Mouse (Mus musculus): ENCODE results near the gene Amy1.
"Not testable (repeated sequence)": the region's sequence is repeated elsewhere in the genome, so short reads cannot be mapped to it uniquely, and the experiment has no call there.

The Amy1 gene

DNA sequence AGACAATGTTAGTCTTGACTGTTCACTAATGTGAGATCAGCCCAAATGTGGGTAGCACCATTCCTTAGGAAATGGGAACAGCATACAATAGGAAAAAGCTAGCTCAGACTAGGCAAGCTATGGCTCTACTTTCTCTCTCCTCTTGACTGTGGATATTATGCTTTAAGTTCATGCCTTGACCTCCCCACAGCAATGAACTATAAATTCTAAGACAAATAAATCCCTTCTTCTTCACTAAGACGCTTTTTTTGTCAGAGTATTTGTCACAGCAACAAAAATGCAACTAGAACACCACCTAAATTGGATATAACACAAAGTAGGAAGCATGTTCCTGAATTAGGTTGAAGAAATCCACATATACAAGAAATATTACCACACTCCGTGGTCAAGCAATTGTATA, at the start of gene Amy1:
Amy1 (minus strand) TSS at position 101 of the 400 bp plus-strand sequence.
- DNase-seq: no peak

DNA sequence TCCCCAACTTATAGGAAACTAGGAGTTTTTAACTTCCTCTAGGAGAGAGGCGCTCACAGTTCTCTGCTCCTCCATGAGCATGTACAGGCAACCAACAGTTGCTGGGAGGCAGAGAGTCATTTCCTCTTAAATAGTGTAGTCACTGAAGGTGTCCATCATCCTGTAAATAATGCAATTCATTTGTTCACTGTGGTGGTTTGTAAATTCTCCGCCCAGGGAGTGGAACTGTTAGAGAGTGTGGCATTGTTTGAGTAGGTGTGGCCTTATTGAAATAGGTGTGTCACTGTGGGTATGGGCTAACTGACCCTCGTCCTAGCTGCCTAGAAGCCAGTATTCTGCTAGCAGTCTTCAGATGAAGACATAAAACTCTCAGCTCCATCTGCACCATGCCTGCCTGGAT, 47.8 kb upstream of the Amy1 start:
- DNase-seq: no peak

DNA sequence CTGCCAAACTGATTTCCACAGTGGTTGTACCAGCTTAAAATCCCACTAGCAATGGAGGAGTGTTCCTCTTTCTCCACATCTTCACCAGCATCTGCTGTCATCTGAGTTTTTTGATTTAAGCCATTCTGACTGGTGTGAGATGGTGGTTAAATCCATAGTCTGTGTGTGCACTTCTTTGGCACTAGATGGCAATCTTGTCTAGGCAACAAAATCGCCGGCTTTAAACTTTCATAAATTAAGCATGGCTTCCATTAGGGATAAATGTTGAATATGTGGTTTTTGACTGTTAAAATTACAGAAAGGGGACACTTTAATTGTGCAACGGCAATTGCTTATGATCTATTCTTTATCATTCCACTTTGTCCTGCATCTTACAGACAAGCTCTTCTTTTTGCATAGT, 44.9 kb upstream of the Amy1 start:
- DNase-seq: not testable (repeated sequence)

DNA sequence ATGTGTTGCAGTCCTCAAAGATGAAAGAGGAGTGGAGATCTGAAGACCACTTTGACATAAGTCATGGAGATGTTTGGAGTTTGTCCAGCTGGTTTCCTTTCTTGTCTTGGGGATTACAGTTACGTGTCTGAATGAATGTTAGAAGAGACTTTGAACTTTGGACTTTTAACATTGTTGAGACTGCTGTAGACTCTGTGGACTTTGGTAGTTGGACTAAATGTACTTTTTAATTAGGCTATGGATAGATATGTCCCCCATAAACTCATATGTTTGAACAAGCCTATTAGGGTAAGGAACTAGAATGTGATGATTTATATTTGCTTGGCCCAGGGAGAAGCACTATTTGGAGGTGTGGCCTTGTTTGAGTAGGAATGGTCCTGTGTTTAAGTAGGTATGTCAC, 33.0 kb upstream of the Amy1 start:
- DNase-seq: no peak

DNA sequence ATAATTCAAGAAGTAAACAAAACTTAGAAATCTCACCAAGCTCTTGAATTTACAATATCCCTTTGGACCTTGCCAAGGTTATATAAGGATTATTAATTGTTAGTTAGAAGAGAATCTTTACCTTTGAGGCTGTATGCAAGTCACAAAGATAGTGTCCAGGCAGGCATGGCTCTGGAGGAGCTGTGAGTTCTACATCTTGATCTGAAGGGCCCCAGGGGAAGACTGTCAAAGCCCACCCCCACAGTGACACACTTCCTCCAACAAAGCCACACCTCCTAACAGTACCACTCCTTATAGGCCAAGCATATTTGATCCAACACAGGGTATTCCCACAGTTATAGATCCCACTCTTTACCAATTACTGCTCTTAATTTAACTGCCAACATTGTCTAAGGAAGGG, 27.7 kb upstream of the Amy1 start:
- no peak for DNase-seq

DNA sequence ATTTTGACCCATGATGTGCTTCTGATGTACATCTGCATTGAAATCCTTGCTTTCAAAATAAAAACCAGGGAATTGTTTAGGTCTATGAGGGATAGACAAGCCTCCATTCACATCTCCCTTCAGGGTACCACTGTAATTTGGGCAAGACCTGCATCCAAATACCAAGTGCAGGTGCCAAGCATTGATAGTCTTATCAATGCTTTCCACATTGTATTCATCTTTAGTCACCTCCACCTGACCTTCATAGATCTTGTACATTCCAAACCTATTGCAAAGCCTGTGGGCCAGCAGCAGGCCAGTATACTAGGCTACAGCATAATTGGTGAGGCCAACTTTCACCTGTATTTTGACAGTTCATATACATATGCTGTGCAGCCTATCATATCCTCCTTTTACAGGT, 25.1 kb upstream of the Amy1 start:
- no peak for DNase-seq

DNA sequence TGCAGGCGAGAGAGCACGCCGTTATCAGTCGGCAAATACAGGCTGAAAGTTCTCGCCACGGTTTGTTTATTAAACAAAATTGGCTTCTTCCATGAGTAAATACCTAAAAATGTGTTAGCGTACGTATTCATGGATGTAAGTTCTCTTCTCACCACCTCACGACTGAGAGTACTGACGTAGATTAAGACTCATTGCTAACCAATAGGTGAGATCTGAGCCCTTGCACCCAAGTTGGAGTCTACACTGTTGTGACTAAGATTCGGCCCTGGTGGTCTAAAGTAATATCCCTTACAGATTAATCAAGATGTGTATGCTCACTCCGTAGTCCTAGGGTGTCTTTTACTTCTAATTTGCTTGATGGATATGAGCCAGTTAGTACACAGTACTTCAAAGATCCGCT, 24.1 kb upstream of the Amy1 start:
- no peak for DNase-seq

DNA sequence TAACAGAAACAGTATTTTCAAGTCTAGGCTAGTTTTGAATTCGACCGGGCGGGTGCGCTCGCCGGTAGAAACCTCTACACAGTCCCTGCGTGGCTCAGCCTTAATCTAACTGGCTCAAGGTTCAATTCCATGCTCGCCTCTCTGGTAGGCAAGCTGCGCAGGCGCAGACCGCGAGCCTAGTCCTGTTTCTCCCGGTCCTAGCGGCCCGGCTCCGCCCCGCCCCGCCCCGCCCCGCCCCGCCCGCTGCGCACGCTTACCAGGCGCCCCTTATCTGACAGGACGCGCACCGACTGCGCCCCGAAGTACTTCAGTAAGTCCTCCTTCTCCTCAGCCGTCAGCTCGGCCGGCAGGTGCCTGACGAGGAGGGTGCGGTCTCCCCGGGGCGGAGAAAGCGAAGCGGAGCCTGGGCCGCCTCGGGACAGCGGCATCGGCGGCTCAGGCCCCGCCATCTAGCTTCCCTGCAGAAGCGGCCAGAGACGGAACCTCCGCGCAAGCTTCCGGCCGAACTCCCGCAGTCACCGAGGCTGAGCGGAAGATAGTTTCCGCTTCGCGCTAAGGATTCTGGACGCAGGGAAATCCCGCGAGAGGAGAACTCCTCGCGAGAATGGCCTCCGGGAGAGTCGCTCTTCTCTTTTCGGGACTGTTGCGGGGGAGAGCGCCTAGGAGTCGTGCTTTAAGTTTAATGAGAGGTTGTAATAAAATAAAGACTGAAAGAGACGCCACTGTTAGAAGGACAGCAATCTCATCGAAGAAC, 23.3 kb upstream of the Amy1 start, which contains the start of gene Rnpc3:
Rnpc3 (minus strand) TSS at position 544 of the 754 bp plus-strand sequence.
- peak; percentile 99 for DNase-seq

DNA sequence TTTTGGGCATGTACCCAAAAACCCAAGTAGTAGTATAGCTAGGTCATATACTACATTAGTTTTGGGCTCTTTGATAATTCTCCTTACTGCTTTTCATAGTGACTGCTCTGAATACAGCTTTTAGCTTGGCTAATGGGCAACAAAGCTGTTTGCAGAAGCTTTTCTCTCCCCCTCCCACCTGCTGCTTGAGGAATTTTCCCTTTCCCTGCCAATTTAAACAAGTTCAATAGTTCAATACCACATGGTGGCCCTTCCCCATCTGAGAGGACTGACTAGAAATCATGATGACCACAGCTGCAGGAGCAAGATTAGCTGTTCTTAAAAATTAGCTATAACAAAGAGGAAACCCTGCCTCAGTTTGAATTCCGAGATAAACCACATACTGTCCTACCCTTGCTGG, 15.7 kb downstream of the Amy1 start:
- DNase-seq: no peak

DNA sequence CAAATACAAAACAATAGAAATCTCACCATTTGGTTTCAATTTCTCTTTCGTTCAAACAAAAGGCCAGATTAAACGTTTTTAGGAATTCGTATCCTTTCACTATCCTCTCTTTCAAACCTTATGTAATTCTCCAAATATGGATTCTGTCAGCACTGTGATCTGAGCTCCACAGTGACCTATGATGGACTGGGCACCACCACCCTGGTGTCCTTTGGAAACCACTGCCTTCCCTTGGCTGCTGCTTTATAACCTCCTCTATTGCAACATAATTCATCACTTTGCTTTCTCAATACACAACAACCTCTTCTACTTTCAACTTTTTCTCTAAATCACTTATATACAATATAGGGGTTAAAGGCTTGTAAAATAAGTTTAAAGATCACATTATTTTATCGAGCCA, 31.9 kb downstream of the Amy1 start:
- DNase-seq: no peak

DNA sequence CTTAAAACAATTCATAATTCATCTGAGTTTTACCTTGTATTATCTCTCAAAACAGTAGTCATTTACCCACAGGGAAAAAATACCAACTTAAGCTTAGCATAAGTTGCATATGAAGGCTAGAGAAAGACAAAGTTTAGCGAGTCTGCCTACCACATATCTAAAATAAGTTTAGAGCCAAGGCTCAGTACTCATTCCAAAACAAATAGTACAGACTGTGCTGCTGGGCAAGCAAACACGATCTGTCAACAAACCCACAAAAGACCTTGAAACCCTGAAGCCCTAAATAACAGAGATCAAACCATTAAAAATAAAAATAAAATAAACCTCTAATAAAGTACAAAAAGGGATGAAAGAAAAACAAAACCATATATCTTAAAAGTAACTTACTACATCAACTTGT, 32.4 kb downstream of the Amy1 start:
- no peak for DNase-seq

DNA sequence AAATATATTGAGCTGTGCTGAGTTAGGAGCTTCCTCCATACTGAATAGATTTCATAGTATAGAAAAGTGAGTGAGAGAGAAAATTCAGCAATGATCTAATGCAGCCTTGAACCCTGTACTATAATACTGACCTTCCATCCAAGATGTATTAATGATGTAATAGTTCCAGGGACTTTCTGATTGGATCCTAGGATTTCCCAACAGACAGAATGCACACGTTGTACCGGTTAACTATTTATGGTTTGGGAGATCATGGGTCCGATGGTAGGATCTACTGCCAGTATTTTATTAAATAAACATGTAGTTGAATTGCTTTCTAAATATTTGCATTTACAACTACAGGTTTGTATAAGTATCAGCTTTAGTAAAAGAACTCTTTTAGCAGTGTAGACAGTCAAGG, 34.3 kb downstream of the Amy1 start:
- DNase-seq: no peak

DNA sequence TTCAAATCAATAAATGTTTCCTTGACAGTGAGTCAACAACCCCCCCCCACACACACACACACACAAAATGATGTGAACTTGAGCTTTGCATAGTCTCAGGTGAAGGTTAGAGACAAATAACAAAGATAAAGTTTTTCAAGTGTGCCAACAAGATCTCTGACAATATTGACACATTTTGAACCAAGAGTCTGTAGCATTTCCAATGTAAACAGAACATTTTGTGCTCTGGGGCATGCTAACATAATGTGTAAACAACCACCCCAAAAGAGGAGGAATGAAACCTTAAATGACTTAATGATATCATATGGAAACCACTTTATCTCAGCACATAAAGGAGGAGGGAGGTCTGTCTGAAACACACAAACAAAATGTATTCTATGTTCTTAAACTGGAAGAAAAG, 66.8 kb downstream of the Amy1 start:
- DNase-seq: no peak

DNA sequence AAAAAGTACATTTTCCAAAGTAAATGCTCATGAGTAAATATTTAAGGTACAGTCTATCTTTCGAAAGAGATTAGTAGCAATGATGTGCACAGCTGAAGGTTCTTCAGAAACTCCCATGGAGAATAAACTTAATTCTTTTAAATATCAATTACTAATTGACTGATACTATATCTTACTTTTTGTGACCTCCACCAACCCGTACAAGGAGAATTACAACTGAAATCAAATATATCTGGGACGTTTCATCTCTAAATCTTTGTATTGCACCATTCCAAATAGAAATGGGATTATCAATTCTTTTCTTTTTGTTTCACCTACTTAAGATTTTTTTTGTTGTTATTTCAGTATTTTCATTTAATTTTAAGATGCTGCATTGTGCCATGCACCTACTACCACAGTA, 74.2 kb downstream of the Amy1 start, which contains the start of gene Amy2a1:
Amy2a1 (minus strand) TSS at position 101 of the 400 bp plus-strand sequence.
- not testable (repeated sequence) for DNase-seq

Data from heart, adult 11 months (tissue).